Mouse (Mus musculus) thymus, postnatal 14 days (tissue): Measurements from ENCODE around the gene Scrg1.
"Not testable (repeated sequence)": the region's sequence is repeated elsewhere in the genome, so short reads cannot be mapped to it uniquely, and the experiment has no call there.

Experiments used
- DNase-seq: peaks from one replicate; pipeline ENCODE4 v3.0.0; 2021

The Scrg1 gene

DNA sequence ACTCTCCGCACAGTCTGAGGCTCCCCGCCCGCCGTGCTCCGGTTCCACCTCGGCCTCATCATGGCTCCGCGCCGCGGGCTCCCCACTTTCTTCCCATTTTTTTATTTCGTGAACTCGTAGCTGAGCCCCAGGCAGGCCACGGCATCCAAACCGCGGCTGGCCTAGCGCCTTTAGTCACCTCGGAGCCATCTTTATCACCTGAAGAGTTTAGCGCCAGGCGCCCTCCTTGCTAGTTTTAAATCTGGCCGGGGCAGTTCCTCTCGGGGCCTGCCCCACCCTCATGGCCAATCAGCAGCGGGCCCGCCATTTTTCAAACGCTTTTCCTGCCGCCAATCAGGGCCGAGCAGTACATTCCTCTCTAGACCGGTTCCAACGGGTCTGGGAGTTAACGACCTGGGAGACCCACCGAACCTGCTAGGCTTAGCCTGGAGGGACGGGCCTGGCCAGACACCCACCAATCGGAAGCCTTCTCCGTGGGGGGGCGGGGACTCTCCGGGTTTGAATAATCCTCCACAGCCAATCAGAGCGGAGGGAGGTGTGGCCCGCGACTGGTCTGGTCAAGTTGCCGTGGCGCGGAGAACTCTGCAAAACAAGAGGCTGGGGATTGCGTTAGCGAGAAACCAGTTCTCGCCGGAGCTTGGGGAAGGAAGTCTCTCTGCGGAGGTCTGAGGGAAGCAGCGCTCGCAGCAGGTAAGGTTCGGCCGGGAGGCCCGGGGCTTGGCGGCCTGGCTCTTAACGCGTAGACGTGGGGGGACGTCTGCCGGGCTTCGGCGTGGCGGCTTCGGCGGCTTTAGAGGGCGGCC lies 55.8 kb downstream of the Scrg1 start, which contains the start of gene Hmgb2:
Gene Hmgb2, plus strand, starts transcription at position 592 of the 803 bp plus-strand sequence.
- DNase-seq = peak; percentile 100

DNA sequence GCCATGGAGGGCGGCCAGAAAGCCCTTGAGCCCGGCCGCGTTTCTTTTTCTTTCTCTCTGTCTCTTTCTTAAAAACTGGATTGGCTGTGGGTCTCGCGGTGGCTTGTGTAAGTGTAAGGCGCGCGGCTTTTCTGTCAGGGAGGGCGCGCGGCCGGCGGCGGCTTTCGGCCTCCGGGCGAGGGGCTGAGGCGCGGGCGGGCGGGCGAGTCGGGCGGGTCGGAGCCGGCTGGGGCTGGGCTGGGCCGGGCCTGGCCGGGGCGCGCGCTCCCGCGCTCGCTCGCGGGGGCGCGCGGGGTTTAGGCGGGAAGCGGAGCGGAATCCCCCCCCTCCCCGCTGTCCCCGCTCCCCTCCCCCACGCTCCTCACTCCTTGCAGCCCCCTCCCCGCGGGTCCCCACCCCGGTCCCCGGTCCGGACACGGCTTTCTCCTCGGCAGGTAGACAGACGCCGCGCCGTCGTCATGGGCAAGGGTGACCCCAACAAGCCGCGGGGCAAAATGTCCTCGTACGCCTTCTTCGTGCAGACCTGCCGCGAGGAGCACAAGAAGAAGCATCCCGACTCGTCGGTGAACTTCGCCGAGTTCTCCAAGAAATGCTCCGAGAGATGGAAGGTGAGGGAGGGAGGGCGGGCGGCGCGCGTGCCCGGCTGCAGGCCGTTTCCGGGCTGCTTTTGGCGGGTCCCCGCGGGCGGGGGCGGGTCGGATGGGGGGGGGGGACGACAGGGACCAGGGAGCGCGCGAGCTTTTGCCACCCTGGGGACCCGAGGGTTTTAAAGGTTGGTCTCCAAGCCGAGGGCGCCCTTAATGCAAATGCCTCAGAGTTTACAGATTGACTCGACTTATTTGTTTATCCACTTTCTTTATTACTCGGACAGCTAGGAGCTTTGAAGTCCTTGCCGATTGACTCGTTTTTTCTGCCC lies 56.7 kb downstream of the Scrg1 start:
- peak; percentile 67 for DNase-seq

DNA sequence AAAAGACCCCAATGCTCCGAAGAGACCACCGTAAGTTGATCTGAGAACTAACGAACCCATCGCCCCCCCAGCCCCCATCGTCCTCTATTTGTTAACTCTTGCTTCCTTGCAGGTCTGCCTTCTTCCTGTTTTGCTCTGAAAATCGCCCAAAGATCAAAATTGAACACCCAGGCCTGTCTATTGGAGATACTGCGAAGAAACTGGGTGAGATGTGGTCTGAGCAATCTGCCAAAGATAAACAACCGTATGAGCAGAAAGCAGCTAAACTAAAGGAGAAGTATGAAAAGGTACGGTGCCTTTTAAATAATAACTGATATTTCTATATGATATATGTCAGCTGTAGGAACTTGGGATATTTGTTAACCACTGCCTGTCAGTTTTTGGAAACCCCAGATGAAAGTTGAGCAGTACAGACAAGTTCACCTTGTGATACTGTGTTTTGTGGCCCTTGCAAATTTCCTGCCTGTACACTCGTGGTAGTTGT lies 57.5 kb downstream of the Scrg1 start:
- not testable (repeated sequence) for DNase-seq

DNA sequence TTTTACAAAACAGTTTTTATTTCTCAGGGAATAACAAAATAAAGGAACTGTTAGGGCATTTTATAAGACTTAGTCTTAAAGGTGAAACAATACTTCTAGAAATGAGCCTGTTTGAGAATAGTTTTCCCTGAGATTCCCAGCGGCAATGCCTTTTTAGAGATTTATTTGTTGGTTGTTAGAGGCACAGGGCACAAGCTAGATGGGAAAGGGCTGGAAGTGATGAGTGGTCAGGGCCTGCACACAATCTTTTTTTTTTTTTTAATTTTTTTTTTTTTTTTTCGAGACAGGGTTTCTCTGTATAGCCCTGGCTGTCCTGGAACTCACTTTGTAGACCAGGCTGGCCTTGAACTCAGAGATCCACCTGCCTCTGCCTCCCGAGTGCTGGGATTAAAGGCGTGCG lies 61.0 kb downstream of the Scrg1 start:
- not testable (repeated sequence) for DNase-seq

DNA sequence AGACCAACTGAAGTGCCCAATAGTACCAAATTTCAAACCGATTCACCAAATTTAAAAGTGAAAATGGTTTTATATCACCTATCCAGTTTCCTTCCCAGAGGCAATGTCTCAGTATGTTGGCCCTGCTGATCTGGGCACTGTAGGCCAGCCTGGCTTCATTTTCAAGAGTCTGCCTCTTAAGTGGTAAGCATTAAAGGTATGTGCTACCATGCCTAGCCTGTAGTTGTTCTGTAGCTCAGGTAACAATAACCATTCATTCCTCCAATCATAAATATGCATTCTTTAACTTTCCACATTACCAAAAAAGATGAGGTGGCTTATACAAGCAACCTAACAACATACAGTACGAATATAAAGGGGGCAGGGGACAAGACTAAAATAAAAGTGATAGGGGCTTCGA lies 62.0 kb downstream of the Scrg1 start:
- DNase-seq = no peak

DNA sequence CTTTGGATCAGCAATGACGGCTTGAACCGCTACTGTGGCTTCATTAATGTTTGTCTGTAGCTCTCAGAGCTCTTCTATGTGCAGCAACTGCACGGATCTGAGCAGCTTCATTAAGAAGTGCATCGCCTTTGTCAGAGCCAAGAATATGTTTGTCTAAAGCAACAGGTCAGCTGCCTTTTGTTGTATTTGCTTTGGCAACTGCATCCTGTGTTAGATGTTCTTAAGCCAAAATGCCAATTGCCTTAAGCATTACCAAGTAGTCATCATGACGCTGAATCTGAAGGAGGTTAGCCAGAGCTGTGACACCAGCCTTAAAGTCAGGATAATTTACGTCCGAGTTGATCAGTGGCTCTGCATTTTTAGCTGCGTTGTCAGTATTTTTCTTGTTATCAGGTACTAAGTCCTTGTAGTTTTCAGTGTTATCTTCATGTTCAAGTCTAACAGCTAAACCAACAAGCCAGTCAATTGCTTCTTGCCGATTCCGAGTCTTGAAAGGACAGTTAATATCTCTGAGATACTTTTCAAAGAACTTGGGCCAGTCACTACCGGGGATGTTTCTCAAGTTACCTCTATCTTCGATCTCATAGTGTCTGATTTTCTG lies 64.6 kb downstream of the Scrg1 start:
- no peak for DNase-seq
